Mouse (Mus musculus) inflammation-experienced regulatory T-cells, adult 6 months (primary cell): Measurements from ENCODE around the gene Gm10666. TPM values are rescaled to one million over a fixed set of nuclear protein-coding genes. Genes with fewer than 3 reads are reported as not detected.
"Not testable (repeated sequence)": the region's sequence is repeated elsewhere in the genome, so short reads cannot be mapped to it uniquely, and the experiment has no call there.

ENCODE experiments used
- ATAC-seq: one replicate; pipeline ENCODE4 v1.8.0; 2017
- polyA plus RNA-seq, 3 experiments: library from polyadenylated mRNA; unstranded; fragments of 100-300 nt; shearing (Covaris generic); gene quantifications; one replicate each; pipeline ENCODE4 v1.2.1; 2017

Gene Gm10666
- polyA plus RNA-seq: not detected

DNA sequence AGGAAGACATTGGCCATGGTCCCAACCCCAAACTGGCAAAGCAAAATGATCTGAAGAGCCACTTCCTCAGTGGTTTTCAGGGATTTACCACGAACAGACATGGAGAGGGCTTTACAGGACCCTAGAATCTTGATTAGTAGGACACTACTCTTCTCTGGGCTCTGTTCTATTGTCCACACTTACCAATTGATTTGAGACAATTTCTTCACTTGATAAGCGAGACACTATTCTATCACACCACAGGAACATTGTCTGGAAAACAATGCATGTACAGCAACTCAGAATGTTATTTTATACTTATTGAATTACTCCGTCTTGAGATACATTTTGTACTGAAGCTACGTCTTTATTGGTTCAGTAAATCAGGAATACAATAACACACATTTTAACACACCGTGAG lies at the start of gene Gm10666:
TSS of gene Gm10666 (minus strand) at position 101 of the 400 bp plus-strand sequence.
- not testable (repeated sequence) for ATAC-seq

DNA sequence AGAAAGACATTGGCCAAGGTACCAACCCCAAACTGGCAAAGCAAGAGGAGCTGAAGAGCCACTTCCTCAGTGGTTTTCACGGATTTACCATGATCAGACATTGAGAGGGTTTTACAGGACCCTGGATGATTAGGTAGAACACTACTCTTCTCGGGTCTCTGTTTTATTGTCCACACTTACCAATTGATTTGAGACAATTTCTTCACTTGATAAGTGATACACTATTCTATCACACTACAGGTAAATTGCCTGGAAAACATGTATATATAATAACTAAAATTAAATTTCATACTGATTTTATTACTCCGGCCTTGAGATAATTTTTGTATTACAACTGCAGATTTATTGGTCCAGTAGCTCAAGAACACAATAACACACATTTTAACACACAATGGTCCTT lies 29.4 kb upstream of the Gm10666 start, which contains the start of gene Vmn1r142:
TSS of gene Vmn1r142 (minus strand) at position 101 of the 400 bp plus-strand sequence.
- ATAC-seq: not testable (repeated sequence)

DNA sequence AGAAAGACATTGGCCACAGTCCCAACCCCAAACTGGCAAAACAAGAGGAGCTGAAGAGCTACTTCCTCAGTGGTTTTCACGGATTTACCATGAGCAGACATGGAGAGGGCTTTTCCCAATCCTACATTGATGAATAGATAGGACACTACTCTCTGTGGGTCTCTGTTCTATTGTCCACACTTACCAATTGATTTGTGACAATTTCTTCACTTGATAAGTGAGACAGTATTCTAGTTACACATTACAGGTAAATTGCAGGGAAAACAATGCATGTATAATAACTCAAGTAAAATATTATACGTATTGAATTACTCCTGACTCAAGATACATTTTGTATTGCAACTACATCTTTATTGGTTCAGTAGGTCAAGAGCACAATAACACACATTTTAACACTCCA lies 16.4 kb downstream of the Gm10666 start, which contains the start of gene Gm16451:
TSS of gene Gm16451 (minus strand) at position 101 of the 400 bp plus-strand sequence.
- not testable (repeated sequence) for ATAC-seq

Other genes starting within 250 kb of the Gm10666 start
- not detected for gene Gm5891, start 213.4 kb downstream of the Gm10666 start, polyA plus RNA-seq
- gene Vmn1r137, start 140.2 kb downstream of the Gm10666 start, polyA plus RNA-seq: not detected
- gene Vmn1r138, start 105.8 kb downstream of the Gm10666 start, polyA plus RNA-seq: not detected
- gene Gm6176, start 78.4 kb downstream of the Gm10666 start, polyA plus RNA-seq: not detected
- not detected for gene Vmn1r139, start 65.7 kb downstream of the Gm10666 start, polyA plus RNA-seq
- gene Gm16451, start 16.5 kb downstream of the Gm10666 start, polyA plus RNA-seq: not detected
- gene Vmn1r142, start 29.3 kb upstream of the Gm10666 start, polyA plus RNA-seq: not detected
- gene Vmn1r143, start 54.6 kb upstream of the Gm10666 start, polyA plus RNA-seq: not detected
- not detected for gene Gm8653, start 66.5 kb upstream of the Gm10666 start, polyA plus RNA-seq
- not detected for gene Gm8453, start 94.7 kb upstream of the Gm10666 start, polyA plus RNA-seq
- not detected for gene Gm4187, start 195.0 kb upstream of the Gm10666 start, polyA plus RNA-seq
- not detected for gene Gm8660, start 236.3 kb upstream of the Gm10666 start, polyA plus RNA-seq